Mouse (Mus musculus): ENCODE data around the gene Nlrp9c.
"Not testable (repeated sequence)": the region's sequence is repeated elsewhere in the genome, so short reads cannot be mapped to it uniquely, and the experiment has no call there.

Nlrp9c gene

GRCm38 (mm10) chr7:26403600-26403999 is at the start of gene Nlrp9c:
Gene Nlrp9c (minus strand): TSS chr7:26403700.
- DNase-seq (ENCODE audit: low read depth, low spot score) = not testable (repeated sequence)

- DNase-seq (ENCODE audit: low read depth, low spot score) = no peak
Observed at GRCm38 (mm10) chr7:26434813-26435212, 31.3 kb upstream of the Nlrp9c start, which contains the start of gene Nlrp4a. Gene Nlrp4a (plus strand): TSS chr7:26435113.

GRCm38 (mm10) chr7:26391811-26392210 is 11.7 kb downstream of the Nlrp9c start:
- DNase-seq (ENCODE audit: low read depth, low spot score) = not testable (repeated sequence)

- not testable (repeated sequence) for DNase-seq (ENCODE audit: low read depth, low spot score)
Observed at GRCm38 (mm10) chr7:26391137-26391536, 12.4 kb downstream of the Nlrp9c start.

GRCm38 (mm10) chr7:26386691-26387090 is 16.8 kb downstream of the Nlrp9c start:
- DNase-seq (ENCODE audit: low read depth, low spot score) = not testable (repeated sequence)

- DNase-seq (ENCODE audit: low read depth, low spot score) = no peak
Observed at GRCm38 (mm10) chr7:26380807-26381206, 22.7 kb downstream of the Nlrp9c start.

GRCm38 (mm10) chr7:26373221-26373620 is 30.3 kb downstream of the Nlrp9c start:
- DNase-seq (ENCODE audit: low read depth, low spot score) = not testable (repeated sequence)

GRCm38 (mm10) chr7:26356719-26357118 is 46.8 kb downstream of the Nlrp9c start:
- not testable (repeated sequence) for DNase-seq (ENCODE audit: low read depth, low spot score)

GRCm38 (mm10) chr7:26352258-26352657 is 51.2 kb downstream of the Nlrp9c start:
- not testable (repeated sequence) for DNase-seq (ENCODE audit: low read depth, low spot score)

GRCm38 (mm10) chr7:26350177-26350576 is 53.3 kb downstream of the Nlrp9c start:
- DNase-seq (ENCODE audit: low read depth, low spot score) = not testable (repeated sequence)

GRCm38 (mm10) chr7:26320361-26320760 is 83.1 kb downstream of the Nlrp9c start:
- DNase-seq (ENCODE audit: low read depth, low spot score) = not testable (repeated sequence)

- DNase-seq (ENCODE audit: low read depth, low spot score) = not testable (repeated sequence)
Observed at GRCm38 (mm10) chr7:26315809-26316208, 87.7 kb downstream of the Nlrp9c start.

- not testable (repeated sequence) for DNase-seq (ENCODE audit: low read depth, low spot score)
Observed at GRCm38 (mm10) chr7:26315194-26315593, 88.3 kb downstream of the Nlrp9c start.

- not testable (repeated sequence) for DNase-seq (ENCODE audit: low read depth, low spot score)
Observed at GRCm38 (mm10) chr7:26311786-26312185, 91.7 kb downstream of the Nlrp9c start.

GRCm38 (mm10) chr7:26306926-26307325 is 96.6 kb downstream of the Nlrp9c start, which contains the start of gene Cyp2a4:
Gene Cyp2a4 (plus strand): TSS chr7:26307169.
- not testable (repeated sequence) for DNase-seq (ENCODE audit: low read depth, low spot score)

- DNase-seq (ENCODE audit: low read depth, low spot score) = not testable (repeated sequence)
Observed at GRCm38 (mm10) chr7:26303429-26304166, 99.9 kb downstream of the Nlrp9c start.
